Mouse (Mus musculus) ES-Bruce4 (cell line): ENCODE data around the gene Tbpl1. TPM values are rescaled to one million over a fixed set of nuclear protein-coding genes. Genes with fewer than 3 reads are reported as not detected.

Source experiments
- H3K27ac ChIP-seq: 2 replicates; pipeline ENCODE4 v1.5.1; 2012; ENCODE audit warnings: low read length, inconsistent platforms; ENCODE audit not compliant: insufficient read depth
- H3K27me3 ChIP-seq: 2 replicates; pipeline ENCODE4 v1.6.1; 2012; ENCODE audit warnings: mild to moderate bottlenecking, low read length, inconsistent platforms; ENCODE audit not compliant: control insufficient read depth, poor library complexity, insufficient read depth, severe bottlenecking
- H3K36me3 ChIP-seq: 2 replicates; pipeline ENCODE4 v1.6.1; 2012; ENCODE audit warnings: inconsistent platforms, mild to moderate bottlenecking, low read length, moderate library complexity; ENCODE audit not compliant: control insufficient read depth, poor library complexity, insufficient read depth, severe bottlenecking
- H3K4me1 ChIP-seq: one replicate; pipeline ENCODE4 v1.8.1; 2011; ENCODE audit warnings: low read length; ENCODE audit not compliant: control insufficient read depth, insufficient read depth
- H3K4me3 ChIP-seq: 2 replicates; pipeline ENCODE4 v1.5.1; 2011; ENCODE audit warnings: low read depth, mild to moderate bottlenecking, low read length
- H3K9ac ChIP-seq: 2 replicates; pipeline ENCODE4 v1.6.1; 2012; ENCODE audit warnings: low read depth, mild to moderate bottlenecking, inconsistent platforms; ENCODE audit not compliant: poor library complexity, severe bottlenecking
- H3K9me3 ChIP-seq: replicated peaks from 2 replicates; pipeline ENCODE4 v1.6.1; 2012; ENCODE audit warnings: mild to moderate bottlenecking, low read length, inconsistent platforms; ENCODE audit not compliant: control insufficient read depth, poor library complexity, insufficient read depth, severe bottlenecking
- CTCF ChIP-seq: IDR thresholded peaks from one replicate; pipeline ENCODE4 v1.8.1; 2011; ENCODE audit warnings: low read depth, low read length
- EP300 ChIP-seq: IDR thresholded peaks from 2 replicates; pipeline ENCODE4 v1.6.1; 2011; ENCODE audit warnings: low read depth, low read length; ENCODE audit not compliant: insufficient read depth
- POLR2A ChIP-seq: IDR thresholded peaks from one replicate; pipeline ENCODE4 v1.8.1; 2011; ENCODE audit warnings: low read length; ENCODE audit not compliant: insufficient read depth
- polyA plus RNA-seq: library from polyadenylated mRNA; stranded (reverse); fragments of >200 nt; gene quantifications from 2 replicates; pipeline ENCODE4 v1.2.4, GENCODE M21; 2011; ENCODE audit warnings: low read depth; ENCODE audit not compliant: missing spikeins, insufficient read depth, insufficient read length

The Tbpl1 gene
- polyA plus RNA-seq, 1 experiment, result 46.1 TPM

- Histone ChIP-seq H3K9me3 (no peaks in the 10 kb centered on the region), H3K4me1 (no peaks in the 10 kb centered on the region), H3K27ac (no peak overlapping the region), H3K9ac (no peak overlapping the region), H3K27me3 (no peaks in the 10 kb centered on the region), H3K4me3 (no peak overlapping the region), H3K36me3 (peaks cover under 1% of the 10 kb centered on the region; the same call in 1 of the 2 replicates)
- peak; percentile 66 for TF ChIP-seq CTCF
- no peak for TF ChIP-seq EP300
Measured at GRCm38 (mm10) chr10:22714520-22714919, 17.2 kb downstream of the Tbpl1 start.

GRCm38 (mm10) chr10:22712955-22713354 is 18.8 kb downstream of the Tbpl1 start:
- no peak overlapping the region for H3K27ac ChIP-seq
- H3K36me3 ChIP-seq, result peaks cover 9% of the 10 kb centered on the region
- no peaks in the 10 kb centered on the region for H3K9me3 ChIP-seq
- TF ChIP-seq POLR2A (no peak), EP300 (no peak)
- no peaks in the 10 kb centered on the region for H3K27me3 ChIP-seq
- no peak overlapping the region for H3K4me3 ChIP-seq
- H3K9ac ChIP-seq, result no peak overlapping the region
- no peaks in the 10 kb centered on the region for H3K4me1 ChIP-seq

- no peak overlapping the region for H3K9ac ChIP-seq
- TF ChIP-seq POLR2A, result no peak
- no peak for TF ChIP-seq CTCF
- no peak for TF ChIP-seq EP300
- H3K9me3 ChIP-seq, result no peaks in the 10 kb centered on the region
- no peak overlapping the region for H3K27ac ChIP-seq
- peaks cover 16% of the 10 kb centered on the region for H3K36me3 ChIP-seq
- no peaks in the 10 kb centered on the region for H3K27me3 ChIP-seq
- no peaks in the 10 kb centered on the region for H3K4me1 ChIP-seq
- H3K4me3 ChIP-seq, result no peak overlapping the region
Measured at GRCm38 (mm10) chr10:22710173-22710777, 21.5 kb downstream of the Tbpl1 start.

- TF ChIP-seq CTCF, result no peak
- no peak for TF ChIP-seq EP300
- Histone ChIP-seq H3K36me3 (peaks cover 16% of the 10 kb centered on the region), H3K9me3 (no peaks in the 10 kb centered on the region), H3K9ac (no peak overlapping the region), H3K27ac (no peak overlapping the region), H3K4me1 (no peaks in the 10 kb centered on the region), H3K4me3 (no peak overlapping the region), H3K27me3 (no peaks in the 10 kb centered on the region)
Measured at GRCm38 (mm10) chr10:22708190-22708843, 23.4 kb downstream of the Tbpl1 start.

- H3K27ac ChIP-seq, result no peak overlapping the region
- H3K9ac ChIP-seq, result no peak overlapping the region
- H3K36me3 ChIP-seq, result peaks cover 10% of the 10 kb centered on the region; the same call in 1 of the 2 replicates
- H3K27me3 ChIP-seq, result no peaks in the 10 kb centered on the region
- TF ChIP-seq EP300 (no peak), POLR2A (no peak), CTCF (no peak)
- H3K4me1 ChIP-seq, result peaks cover 6% of the 10 kb centered on the region
- H3K9me3 ChIP-seq, result no peaks in the 10 kb centered on the region
- H3K4me3 ChIP-seq, result no peak overlapping the region
Measured at GRCm38 (mm10) chr10:22703844-22704243, 27.9 kb downstream of the Tbpl1 start.

- H3K9ac ChIP-seq, result no peak overlapping the region
- H3K27ac ChIP-seq, result no peak overlapping the region
- no peak for TF ChIP-seq EP300
- TF ChIP-seq CTCF, result no peak
- no peak for TF ChIP-seq POLR2A
- no peak overlapping the region for H3K4me3 ChIP-seq
- H3K27me3 ChIP-seq, result no peaks in the 10 kb centered on the region
- H3K4me1 ChIP-seq, result peaks cover 6% of the 10 kb centered on the region
- H3K9me3 ChIP-seq, result no peaks in the 10 kb centered on the region
- peaks cover 3% of the 10 kb centered on the region; the same call in 1 of the 2 replicates for H3K36me3 ChIP-seq
Measured at GRCm38 (mm10) chr10:22701485-22702315, 30.0 kb downstream of the Tbpl1 start.
